Mouse (Mus musculus): Measurements from ENCODE around the gene Gm6351.
"Not testable (repeated sequence)": the region's sequence is repeated elsewhere in the genome, so short reads cannot be mapped to it uniquely, and the experiment has no call there.

Gene Gm6351

DNA sequence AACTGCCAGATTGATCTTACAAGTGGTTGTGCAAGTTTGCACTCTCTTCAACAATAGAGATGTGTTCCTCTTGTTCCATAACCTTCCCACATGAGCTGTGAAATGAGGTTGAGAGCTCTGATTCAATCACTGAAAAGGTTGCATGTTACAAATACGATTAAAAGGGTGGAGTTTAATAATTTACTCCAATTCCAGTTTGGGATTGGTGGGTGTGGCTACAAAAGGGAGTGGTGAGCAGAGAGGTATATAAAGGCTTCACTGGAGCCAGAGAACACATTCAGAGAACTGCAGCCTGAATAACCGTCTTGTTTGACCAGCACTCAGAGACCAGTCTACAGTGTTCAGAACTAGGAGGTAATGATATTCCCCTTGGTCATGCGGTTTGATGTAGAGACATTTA, at the start of gene Gm6351:
Gm6351 (plus strand) TSS at position 301 of the 400 bp plus-strand sequence.
- DNase-seq (ENCODE audit: low spot score), result not testable (repeated sequence)

DNA sequence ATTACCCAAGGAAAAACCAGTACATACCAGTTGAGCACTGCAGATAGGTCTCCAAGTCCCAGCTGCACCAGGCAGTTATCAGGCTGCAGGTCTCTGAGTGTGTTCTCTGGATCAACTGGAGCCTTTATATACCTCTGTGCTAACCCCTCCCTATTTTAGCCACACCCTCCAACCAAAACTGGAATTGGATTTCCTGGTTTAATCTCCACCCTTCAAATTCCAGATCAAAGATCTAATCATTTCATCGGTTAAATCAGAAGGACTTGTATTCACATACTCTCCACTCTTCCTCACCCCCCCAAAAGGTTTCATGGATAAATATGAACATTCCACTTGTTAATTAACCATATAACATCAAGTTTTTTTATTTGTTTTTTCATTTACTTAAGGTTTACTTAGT, 5.7 kb upstream of the Gm6351 start, which contains the start of gene BC061212:
BC061212 (minus strand) TSS at position 101 of the 400 bp plus-strand sequence.
- not testable (repeated sequence) for DNase-seq (ENCODE audit: low spot score)

Measured in urinary bladder, postnatal 10 days (tissue).